Mouse (Mus musculus): ENCODE results near the gene L3mbtl4. TPM values are rescaled to one million over a fixed set of nuclear protein-coding genes. Genes with fewer than 3 reads are reported as not detected.

Gene L3mbtl4
- polyA plus RNA-seq, 1 experiment from 2014 or later = 0.15 TPM

DNA sequence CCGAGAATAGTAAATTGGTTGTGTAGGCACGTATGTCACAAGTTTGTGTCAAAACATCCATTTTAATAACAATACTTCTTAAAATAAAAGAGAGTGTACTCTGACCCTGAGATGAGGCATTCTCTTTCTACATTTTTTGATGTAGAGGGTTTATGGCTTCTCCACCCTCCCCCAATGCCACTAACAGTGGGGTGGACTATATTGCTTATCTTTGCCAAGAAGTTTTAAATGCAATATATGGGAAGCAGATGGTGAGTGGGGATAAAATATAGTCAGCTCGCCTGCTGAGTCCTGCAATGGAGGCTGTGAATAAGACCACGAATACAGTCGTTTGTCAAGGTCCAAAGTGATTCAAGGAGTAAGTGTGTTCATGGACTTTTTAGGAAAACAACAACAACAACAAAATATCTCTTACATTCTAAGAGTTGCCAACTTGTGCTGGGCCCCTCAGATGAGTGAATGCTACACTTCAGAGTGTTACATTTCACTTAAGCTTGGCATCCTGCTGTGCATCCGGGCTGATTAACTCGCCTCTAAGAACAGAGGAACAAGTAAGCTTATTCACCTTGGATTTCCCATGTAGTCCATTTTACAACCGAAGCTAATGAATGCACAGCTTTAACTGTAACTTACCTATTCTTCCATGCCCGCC is 18.2 kb downstream of the L3mbtl4 start:
- Histone ChIP-seq H3K4me1 (no peaks in the 10 kb centered on the region), H3K4me3 (no peak overlapping the region), H3K9me3 (no peaks in the 10 kb centered on the region), H3K27me3 (no peaks in the 10 kb centered on the region), H3K27ac (no peak overlapping the region), H3K9ac (no peak overlapping the region), H3K36me3 (no peaks in the 10 kb centered on the region), H3K4me2 (no peak overlapping the region)
- ATAC-seq (ENCODE audit: borderline replicate concordance, extremely low read depth, low FRiP score, low TSS enrichment) = no peak
- 59% methylated on average over 9 of the region's 9 CpGs for WGBS

DNA sequence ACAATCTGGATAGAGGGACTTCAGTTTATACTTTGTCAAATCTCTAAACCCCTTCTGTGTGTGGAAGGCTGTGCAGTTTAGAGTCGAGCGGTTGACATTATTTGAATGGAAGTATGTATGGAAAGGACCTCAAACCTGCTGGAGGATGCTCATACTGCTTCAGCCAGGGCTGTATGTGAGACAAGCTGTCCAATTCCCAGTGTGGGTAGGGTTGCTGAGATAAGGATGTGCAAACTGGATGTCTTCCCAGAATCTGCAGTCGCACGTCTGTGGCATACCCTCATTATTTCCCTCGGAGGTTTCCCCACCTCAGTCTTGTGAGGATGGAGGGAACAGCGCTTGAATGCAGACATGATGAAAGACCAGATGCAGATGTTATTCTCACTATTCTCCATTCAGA is 34.8 kb downstream of the L3mbtl4 start:
- H3K9me3 ChIP-seq = no peaks in the 10 kb centered on the region
- H3K9ac ChIP-seq = no peak overlapping the region
- no peak overlapping the region for H3K4me2 ChIP-seq
- H3K4me1 ChIP-seq = no peaks in the 10 kb centered on the region
- no peak for ATAC-seq (ENCODE audit: borderline replicate concordance, extremely low read depth, low FRiP score, low TSS enrichment)
- no peak overlapping the region for H3K27ac ChIP-seq
- WGBS = 54% methylated on average over 6 of the region's 6 CpGs
- no peaks in the 10 kb centered on the region for H3K27me3 ChIP-seq
- no peak overlapping the region for H3K4me3 ChIP-seq
- no peaks in the 10 kb centered on the region for H3K36me3 ChIP-seq

DNA sequence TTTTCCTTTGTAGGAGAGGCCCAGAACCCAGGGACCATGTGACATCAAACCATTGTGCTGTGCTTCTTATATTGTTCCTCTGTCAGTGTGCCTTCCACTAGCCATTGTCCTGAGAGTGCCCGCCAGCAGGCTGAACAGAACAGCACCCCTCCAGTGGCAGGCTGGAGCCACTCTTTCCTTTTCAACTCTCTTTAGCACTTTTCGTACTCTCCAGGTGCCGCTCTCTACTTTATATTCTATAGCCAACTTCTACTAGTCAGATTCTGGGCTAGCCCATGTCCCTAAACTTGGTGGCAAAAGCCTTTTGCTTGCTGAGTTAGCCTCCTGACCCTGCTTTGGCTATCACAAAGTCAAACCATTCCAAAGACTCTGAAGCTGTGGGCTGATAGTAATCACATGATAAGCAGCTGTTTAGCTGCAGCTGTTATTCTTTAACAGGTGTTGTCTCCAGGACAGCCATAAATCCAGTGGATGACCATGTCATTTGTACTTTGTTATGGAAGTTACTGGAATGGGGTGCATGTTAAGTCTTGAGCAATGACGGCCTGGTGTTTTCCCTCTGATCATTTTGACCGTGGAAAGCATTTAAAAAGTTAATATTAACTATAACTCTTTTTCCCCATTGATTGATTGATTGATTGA is 38.8 kb downstream of the L3mbtl4 start:
- no peaks in the 10 kb centered on the region for H3K9me3 ChIP-seq
- H3K36me3 ChIP-seq = no peaks in the 10 kb centered on the region
- no peaks in the 10 kb centered on the region for H3K27me3 ChIP-seq
- no peak overlapping the region for H3K4me2 ChIP-seq
- no peak overlapping the region for H3K4me3 ChIP-seq
- ATAC-seq (ENCODE audit: borderline replicate concordance, extremely low read depth, low FRiP score, low TSS enrichment) = no peak
- 84% methylated on average over 5 of the region's 5 CpGs for WGBS
- H3K4me1 ChIP-seq = no peaks in the 10 kb centered on the region
- H3K9ac ChIP-seq = no peak overlapping the region
- no peak overlapping the region for H3K27ac ChIP-seq

DNA sequence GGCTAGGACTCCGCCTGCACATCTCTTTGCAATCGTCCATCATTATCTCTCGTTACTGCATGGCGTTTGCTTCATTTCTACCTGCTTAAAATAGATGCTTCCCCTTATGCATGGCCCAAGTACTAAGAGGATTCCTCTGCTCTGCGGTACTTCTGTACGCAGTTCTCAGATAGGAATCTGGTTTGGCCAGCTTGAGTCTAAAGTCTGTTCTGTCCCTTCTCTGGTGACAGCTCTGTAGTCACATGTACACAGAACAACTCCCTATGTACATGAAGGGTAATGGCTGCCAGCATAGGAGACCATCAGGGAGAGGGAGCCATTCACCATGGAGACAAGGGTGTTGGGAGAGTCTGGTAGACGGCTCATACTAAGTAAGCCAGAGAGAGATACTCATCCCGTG is 47.3 kb downstream of the L3mbtl4 start:
- no peaks in the 10 kb centered on the region for H3K36me3 ChIP-seq
- H3K4me1 ChIP-seq = no peaks in the 10 kb centered on the region
- H3K9ac ChIP-seq = no peak overlapping the region
- no peak overlapping the region for H3K4me2 ChIP-seq
- WGBS = 82% methylated on average over 8 of the region's 8 CpGs
- H3K27me3 ChIP-seq = no peaks in the 10 kb centered on the region
- no peaks in the 10 kb centered on the region for H3K9me3 ChIP-seq
- ATAC-seq (ENCODE audit: borderline replicate concordance, extremely low read depth, low FRiP score, low TSS enrichment) = no peak
- H3K27ac ChIP-seq = no peak overlapping the region
- no peak overlapping the region for H3K4me3 ChIP-seq

DNA sequence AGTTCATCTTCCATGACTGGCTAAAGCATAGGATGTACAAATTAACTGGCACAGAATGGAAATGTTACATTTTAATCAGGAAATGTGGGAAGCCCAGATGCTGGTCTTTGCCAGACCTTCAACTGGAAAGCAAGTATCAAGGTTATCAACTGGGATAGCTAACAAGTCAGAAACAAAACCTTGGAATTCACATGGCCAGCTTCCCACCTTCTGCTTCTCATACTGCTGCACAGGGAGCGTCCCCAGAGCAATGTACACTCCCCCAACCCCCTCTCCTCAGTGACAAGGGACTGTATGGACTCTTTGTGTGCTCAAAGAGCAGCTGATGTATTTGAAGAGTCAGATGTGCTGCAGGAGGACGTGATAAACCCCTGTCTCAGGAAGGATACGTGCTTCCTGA is 49.0 kb downstream of the L3mbtl4 start:
- ATAC-seq (ENCODE audit: borderline replicate concordance, extremely low read depth, low FRiP score, low TSS enrichment) = no peak
- H3K4me1 ChIP-seq = no peaks in the 10 kb centered on the region
- WGBS = 29% methylated on average over 3 of the region's 3 CpGs

DNA sequence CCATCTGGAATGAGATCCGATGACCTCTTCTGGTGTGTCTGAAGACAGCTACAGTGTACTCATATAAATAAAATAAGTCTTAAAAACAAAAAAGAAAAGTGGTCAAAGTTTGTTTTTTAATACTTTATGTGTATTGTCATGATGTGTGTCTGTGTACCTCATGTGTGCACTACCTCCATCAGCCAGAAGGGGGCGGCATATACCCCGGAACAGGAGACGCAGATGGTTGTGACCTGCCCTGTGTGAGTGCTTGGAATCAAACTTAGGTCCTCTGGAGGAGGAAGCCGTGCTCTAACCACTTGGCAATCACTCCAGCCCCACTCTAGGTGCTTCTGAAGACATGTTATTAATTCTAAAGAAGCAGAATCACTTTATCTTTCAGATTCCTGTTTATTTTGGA is 58.6 kb downstream of the L3mbtl4 start:
- ATAC-seq (ENCODE audit: borderline replicate concordance, extremely low read depth, low FRiP score, low TSS enrichment) = no peak
- WGBS = 78% methylated on average over 5 of the region's 5 CpGs
- no peaks in the 10 kb centered on the region; the same call in 1 of the 2 replicates for H3K9me3 ChIP-seq
- no peaks in the 10 kb centered on the region for H3K4me1 ChIP-seq
- no peak overlapping the region for H3K4me2 ChIP-seq
- no peak overlapping the region for H3K9ac ChIP-seq
- H3K27ac ChIP-seq = no peak overlapping the region
- no peaks in the 10 kb centered on the region for H3K36me3 ChIP-seq
- no peak overlapping the region for H3K4me3 ChIP-seq
- no peaks in the 10 kb centered on the region for H3K27me3 ChIP-seq

More for the DNA sequence above, 49.0 kb downstream of the L3mbtl4 start:
- H3K9ac ChIP-seq = no peak overlapping the region
- H3K27ac ChIP-seq = no peak overlapping the region
- H3K27me3 ChIP-seq = no peaks in the 10 kb centered on the region
- no peaks in the 10 kb centered on the region for H3K9me3 ChIP-seq
- H3K4me2 ChIP-seq = no peak overlapping the region
- no peak overlapping the region for H3K4me3 ChIP-seq
- no peaks in the 10 kb centered on the region for H3K36me3 ChIP-seq

DNA sequence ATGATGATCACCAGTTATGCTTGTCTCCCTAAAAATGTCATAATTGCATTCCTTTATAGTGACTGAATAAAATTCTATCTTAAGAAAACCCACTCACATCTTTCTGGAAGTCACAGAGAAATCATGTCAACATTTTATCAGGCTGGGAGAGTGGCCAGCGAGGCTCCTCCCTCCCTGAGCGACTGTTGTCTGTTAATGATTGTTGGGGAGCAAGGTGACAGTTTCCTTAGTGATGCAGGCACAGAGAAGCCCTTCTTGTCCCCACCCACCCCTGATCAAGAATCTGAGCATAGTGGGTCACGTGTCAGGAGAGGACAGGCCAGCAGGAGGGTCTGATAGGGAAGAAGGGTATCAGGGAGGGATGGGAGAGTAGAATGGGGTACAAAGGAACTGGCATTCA is 59.8 kb downstream of the L3mbtl4 start:
- H3K36me3 ChIP-seq = no peaks in the 10 kb centered on the region
- 26% methylated on average over 3 of the region's 3 CpGs for WGBS
- H3K27ac ChIP-seq = no peak overlapping the region
- H3K4me2 ChIP-seq = no peak overlapping the region
- no peaks in the 10 kb centered on the region; the same call in 1 of the 2 replicates for H3K9me3 ChIP-seq
- H3K4me3 ChIP-seq = no peak overlapping the region
- no peaks in the 10 kb centered on the region for H3K27me3 ChIP-seq
- no peak for ATAC-seq (ENCODE audit: borderline replicate concordance, extremely low read depth, low FRiP score, low TSS enrichment)
- no peak overlapping the region for H3K9ac ChIP-seq
- H3K4me1 ChIP-seq = no peaks in the 10 kb centered on the region

DNA sequence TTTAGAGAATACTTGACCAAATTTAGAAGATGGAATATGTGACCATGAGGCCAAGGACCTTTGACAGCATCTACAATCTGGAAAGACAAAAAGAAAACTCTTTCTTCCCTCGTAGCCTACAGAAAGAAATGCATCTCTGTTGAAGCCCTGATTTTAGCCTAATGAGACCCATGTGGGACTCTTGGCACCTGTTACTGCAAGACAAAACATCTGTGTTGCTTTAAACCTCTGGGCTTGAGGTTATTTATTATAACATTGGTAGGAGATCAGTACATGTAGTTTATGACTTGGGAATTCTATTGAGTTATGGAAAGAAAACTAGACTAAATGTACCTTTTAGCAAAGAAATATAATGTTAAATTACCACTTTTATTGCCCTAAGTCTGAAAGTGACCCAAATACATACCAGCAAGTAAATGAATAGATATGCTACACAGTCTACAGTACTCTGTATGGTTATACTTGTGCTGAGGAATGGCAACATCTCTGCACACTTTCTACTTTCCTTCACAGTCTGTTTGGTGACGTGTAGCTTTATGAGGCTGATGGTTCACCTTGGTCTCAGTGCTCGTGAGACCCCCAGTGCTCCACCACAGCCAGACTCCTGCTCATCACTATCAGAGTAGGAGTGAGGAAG is 65.4 kb downstream of the L3mbtl4 start:
- Histone ChIP-seq H3K36me3 (no peaks in the 10 kb centered on the region), H3K9ac (no peak overlapping the region), H3K4me3 (no peak overlapping the region), H3K4me1 (no peaks in the 10 kb centered on the region), H3K27ac (no peak overlapping the region), H3K9me3 (no peaks in the 10 kb centered on the region), H3K4me2 (no peak overlapping the region), H3K27me3 (no peaks in the 10 kb centered on the region)
- ATAC-seq (ENCODE audit: borderline replicate concordance, extremely low read depth, low FRiP score, low TSS enrichment) = no peak
- WGBS = 76% methylated on average over 3 of the region's 3 CpGs

DNA sequence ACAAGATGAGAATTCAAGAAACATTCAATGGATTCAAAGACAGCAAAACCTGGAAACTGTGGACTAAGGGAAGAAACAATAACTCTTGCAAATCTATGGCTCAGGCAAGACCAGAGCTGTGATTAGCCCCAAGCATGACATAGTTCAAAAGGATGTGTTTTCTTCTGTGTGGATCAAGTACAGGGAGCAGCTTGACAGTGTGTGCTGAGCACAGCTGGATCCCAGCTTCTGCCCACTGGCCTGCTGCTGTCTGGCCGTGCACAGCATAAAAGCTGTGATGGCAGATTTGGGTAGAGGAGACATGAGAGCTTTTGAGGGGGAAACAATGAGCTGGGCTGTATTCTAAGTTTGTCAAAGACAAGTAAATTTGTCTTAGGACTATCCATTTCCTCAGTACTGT is 84.1 kb downstream of the L3mbtl4 start:
- 53% methylated on average over 1 of the region's 1 CpGs for WGBS
- Histone ChIP-seq H3K36me3 (no peaks in the 10 kb centered on the region), H3K9me3 (no peaks in the 10 kb centered on the region), H3K4me1 (no peaks in the 10 kb centered on the region), H3K4me2 (no peak overlapping the region), H3K9ac (no peak overlapping the region), H3K4me3 (no peak overlapping the region), H3K27ac (no peak overlapping the region), H3K27me3 (no peaks in the 10 kb centered on the region)
- no peak for ATAC-seq (ENCODE audit: borderline replicate concordance, extremely low read depth, low FRiP score, low TSS enrichment)

DNA sequence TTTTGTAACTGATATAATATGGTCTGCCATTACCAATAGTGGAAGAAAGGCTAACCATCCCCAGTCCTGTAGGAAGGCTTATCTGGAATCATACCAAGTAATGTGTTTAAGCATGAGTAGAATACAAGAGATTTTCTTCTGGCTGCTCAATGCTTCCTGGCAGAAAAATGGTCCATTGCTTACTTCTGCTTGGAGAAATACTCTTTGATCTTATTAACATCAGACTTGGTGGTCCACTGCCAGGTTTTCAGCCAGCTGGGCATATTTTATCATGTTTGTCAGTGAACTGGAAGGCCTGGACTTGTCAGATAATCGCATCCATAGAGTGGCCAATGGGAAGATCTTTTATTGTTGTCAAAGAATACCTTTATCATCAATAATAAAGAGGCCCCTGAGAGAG is 97.5 kb downstream of the L3mbtl4 start:
- 69% methylated on average over 1 of the region's 1 CpGs for WGBS
- no peak for ATAC-seq (ENCODE audit: borderline replicate concordance, extremely low read depth, low FRiP score, low TSS enrichment)
- no peaks in the 10 kb centered on the region for H3K27me3 ChIP-seq

DNA sequence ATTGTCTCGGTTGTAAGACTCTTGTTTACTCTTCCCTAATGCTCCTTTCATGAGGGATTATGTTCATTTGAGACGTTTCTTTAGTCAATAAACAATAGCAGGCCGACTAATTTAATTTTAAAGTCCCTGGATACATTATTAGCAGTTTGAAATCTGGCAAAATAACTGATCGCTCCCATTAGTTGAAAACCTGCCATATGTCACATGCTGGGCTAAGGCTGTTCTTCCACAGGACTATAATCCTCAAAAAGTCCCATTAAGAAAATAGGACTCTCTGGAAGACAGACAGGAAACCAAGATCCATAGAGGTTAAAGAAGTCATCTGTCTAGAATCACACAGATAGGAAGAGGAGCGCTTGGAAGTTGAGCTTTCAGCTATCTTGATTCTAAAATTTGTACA is 114.9 kb downstream of the L3mbtl4 start:
- Histone ChIP-seq H3K27ac (no peak overlapping the region), H3K27me3 (no peaks in the 10 kb centered on the region), H3K4me2 (no peak overlapping the region), H3K9me3 (no peaks in the 10 kb centered on the region), H3K4me3 (no peak overlapping the region), H3K4me1 (no peaks in the 10 kb centered on the region), H3K36me3 (no peaks in the 10 kb centered on the region), H3K9ac (no peak overlapping the region)
- ATAC-seq (ENCODE audit: borderline replicate concordance, extremely low read depth, low FRiP score, low TSS enrichment) = no peak
- WGBS = 60% methylated on average over 5 of the region's 5 CpGs

More for the DNA sequence above, 97.5 kb downstream of the L3mbtl4 start:
- H3K4me2 ChIP-seq = no peak overlapping the region
- H3K36me3 ChIP-seq = no peaks in the 10 kb centered on the region
- no peak overlapping the region for H3K4me3 ChIP-seq
- H3K9ac ChIP-seq = no peak overlapping the region
- no peak overlapping the region for H3K27ac ChIP-seq
- H3K4me1 ChIP-seq = no peaks in the 10 kb centered on the region
- no peaks in the 10 kb centered on the region for H3K9me3 ChIP-seq

DNA sequence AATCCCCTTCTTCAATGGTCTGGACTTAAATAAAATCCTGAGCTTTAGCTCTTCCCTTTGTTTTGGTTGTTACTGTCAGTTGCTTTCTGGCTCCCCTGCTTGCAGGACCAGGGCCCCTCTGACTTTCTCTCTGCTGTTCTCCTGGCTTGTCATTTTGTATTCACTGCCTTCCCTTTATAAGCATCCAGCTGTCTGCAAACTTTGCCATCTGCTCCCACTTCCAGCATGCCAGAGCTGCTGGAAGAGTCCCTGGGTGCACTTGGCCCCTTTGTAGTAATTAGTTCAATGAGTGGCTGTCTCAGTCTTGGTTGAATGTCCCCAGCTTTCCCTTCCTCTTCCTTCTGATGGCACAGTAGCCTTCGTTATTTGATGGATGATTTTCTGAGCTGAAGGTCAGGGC is 132.4 kb downstream of the L3mbtl4 start:
- Histone ChIP-seq H3K9me3 (no peaks in the 10 kb centered on the region), H3K4me2 (no peak overlapping the region), H3K9ac (no peak overlapping the region), H3K4me1 (no peaks in the 10 kb centered on the region), H3K27me3 (no peaks in the 10 kb centered on the region), H3K36me3 (no peaks in the 10 kb centered on the region), H3K27ac (no peak overlapping the region), H3K4me3 (no peak overlapping the region)
- WGBS = 41% methylated on average over 1 of the region's 1 CpGs
- no peak for ATAC-seq (ENCODE audit: borderline replicate concordance, extremely low read depth, low FRiP score, low TSS enrichment)
